Mouse (Mus musculus) ES-Bruce4 (cell line): ENCODE measurements at regions not wholly inside any gene's neighbourhood (a gene's known extent, or its start where the extent isn't known, plus 50 kb on each side); places are given as distances from the start of the nearest gene placed in this dataset.

ENCODE experiments used
- H3K27ac ChIP-seq: 2 replicates; pipeline ENCODE4 v1.5.1; 2012; ENCODE audit warnings: low read length, inconsistent platforms; ENCODE audit not compliant: insufficient read depth
- H3K27me3 ChIP-seq: 2 replicates; pipeline ENCODE4 v1.6.1; 2012; ENCODE audit warnings: mild to moderate bottlenecking, low read length, inconsistent platforms; ENCODE audit not compliant: control insufficient read depth, poor library complexity, insufficient read depth, severe bottlenecking
- H3K36me3 ChIP-seq: 2 replicates; pipeline ENCODE4 v1.6.1; 2012; ENCODE audit warnings: inconsistent platforms, mild to moderate bottlenecking, low read length, moderate library complexity; ENCODE audit not compliant: control insufficient read depth, poor library complexity, insufficient read depth, severe bottlenecking
- H3K4me1 ChIP-seq: one replicate; pipeline ENCODE4 v1.8.1; 2011; ENCODE audit warnings: low read length; ENCODE audit not compliant: control insufficient read depth, insufficient read depth
- H3K4me3 ChIP-seq: 2 replicates; pipeline ENCODE4 v1.5.1; 2011; ENCODE audit warnings: low read depth, mild to moderate bottlenecking, low read length
- H3K9ac ChIP-seq: 2 replicates; pipeline ENCODE4 v1.6.1; 2012; ENCODE audit warnings: low read depth, mild to moderate bottlenecking, inconsistent platforms; ENCODE audit not compliant: poor library complexity, severe bottlenecking
- H3K9me3 ChIP-seq: replicated peaks from 2 replicates; pipeline ENCODE4 v1.6.1; 2012; ENCODE audit warnings: mild to moderate bottlenecking, low read length, inconsistent platforms; ENCODE audit not compliant: control insufficient read depth, poor library complexity, insufficient read depth, severe bottlenecking
- CTCF ChIP-seq: IDR thresholded peaks from one replicate; pipeline ENCODE4 v1.8.1; 2011; ENCODE audit warnings: low read depth, low read length
- EP300 ChIP-seq: IDR thresholded peaks from 2 replicates; pipeline ENCODE4 v1.6.1; 2011; ENCODE audit warnings: low read depth, low read length; ENCODE audit not compliant: insufficient read depth
- POLR2A ChIP-seq: IDR thresholded peaks from one replicate; pipeline ENCODE4 v1.8.1; 2011; ENCODE audit warnings: low read length; ENCODE audit not compliant: insufficient read depth

DNA sequence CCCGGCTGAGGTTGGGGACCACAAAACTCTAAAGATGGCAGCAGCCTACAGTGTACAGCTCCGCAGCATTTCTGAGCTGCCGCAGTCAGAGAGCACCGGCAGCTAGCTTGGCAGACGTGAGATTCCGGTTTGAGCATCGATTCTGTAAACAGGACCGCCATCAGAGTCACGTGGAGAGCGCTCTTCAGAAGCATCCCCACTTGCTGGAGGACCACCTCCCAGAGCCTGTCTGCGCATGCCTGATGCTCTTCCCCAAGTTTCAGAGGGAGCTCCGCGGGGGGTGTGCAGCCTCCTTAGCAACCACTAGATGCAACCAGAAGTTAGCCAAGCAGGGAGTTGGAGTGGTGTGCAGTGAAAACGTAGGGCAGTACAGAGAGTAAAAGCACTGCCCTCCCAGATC is 52.7 kb upstream of the Daam1 start:
- Histone ChIP-seq H3K9ac (no peak overlapping the region), H3K4me3 (0 out of 2 replicates have a peak overlapping the region, but pooled peaks have one; percentile 7), H3K27ac (no peak overlapping the region), H3K36me3 (no peaks in the 10 kb centered on the region), H3K4me1 (no peaks in the 10 kb centered on the region), H3K27me3 (no peaks in the 10 kb centered on the region; the same call in 1 of the 2 replicates), H3K9me3 (no peaks in the 10 kb centered on the region)
- no peak for TF ChIP-seq CTCF
- TF ChIP-seq POLR2A: no peak
- TF ChIP-seq EP300: no peak

DNA sequence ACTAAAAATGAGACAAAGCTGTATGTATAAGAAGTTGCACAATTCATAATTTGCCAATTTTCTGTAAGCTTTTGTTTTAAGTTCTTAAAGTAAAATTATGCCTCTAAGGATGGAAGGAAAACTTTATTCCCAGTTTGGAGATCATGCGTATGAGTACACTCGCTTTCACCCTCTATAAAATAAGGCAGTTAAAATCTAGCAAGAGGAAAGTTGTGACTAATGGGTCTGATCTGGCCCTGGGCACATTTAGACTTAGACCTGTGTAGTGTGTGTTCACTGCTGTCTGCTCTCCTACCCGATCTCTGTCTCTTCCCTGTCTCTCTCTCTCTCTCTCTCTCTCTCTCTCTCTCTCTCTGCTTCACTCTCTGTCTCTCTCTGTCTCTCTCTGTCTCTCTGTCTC is 51.9 kb upstream of the Daam1 start:
- no peak for TF ChIP-seq POLR2A
- no peak for TF ChIP-seq CTCF
- TF ChIP-seq EP300: no peak
- Histone ChIP-seq H3K27me3 (no peaks in the 10 kb centered on the region; the same call in 1 of the 2 replicates), H3K9me3 (no peaks in the 10 kb centered on the region), H3K4me3 (no peak overlapping the region), H3K9ac (no peak overlapping the region), H3K4me1 (no peaks in the 10 kb centered on the region), H3K27ac (no peak overlapping the region), H3K36me3 (no peaks in the 10 kb centered on the region)

GRCm38 (mm10) chr12:71779418-71779817 is 51.5 kb upstream of the Daam1 start:
- H3K4me3 ChIP-seq: no peak overlapping the region
- H3K27ac ChIP-seq: no peak overlapping the region
- no peaks in the 10 kb centered on the region for H3K9me3 ChIP-seq
- no peaks in the 10 kb centered on the region for H3K4me1 ChIP-seq
- H3K9ac ChIP-seq: no peak overlapping the region
- H3K27me3 ChIP-seq: no peaks in the 10 kb centered on the region; the same call in 1 of the 2 replicates
- H3K36me3 ChIP-seq: no peaks in the 10 kb centered on the region
- TF ChIP-seq POLR2A: no peak
- TF ChIP-seq CTCF: no peak
- no peak for TF ChIP-seq EP300
